Mouse (Mus musculus): ENCODE data around the gene Gm5142.

Gm5142 gene

DNA sequence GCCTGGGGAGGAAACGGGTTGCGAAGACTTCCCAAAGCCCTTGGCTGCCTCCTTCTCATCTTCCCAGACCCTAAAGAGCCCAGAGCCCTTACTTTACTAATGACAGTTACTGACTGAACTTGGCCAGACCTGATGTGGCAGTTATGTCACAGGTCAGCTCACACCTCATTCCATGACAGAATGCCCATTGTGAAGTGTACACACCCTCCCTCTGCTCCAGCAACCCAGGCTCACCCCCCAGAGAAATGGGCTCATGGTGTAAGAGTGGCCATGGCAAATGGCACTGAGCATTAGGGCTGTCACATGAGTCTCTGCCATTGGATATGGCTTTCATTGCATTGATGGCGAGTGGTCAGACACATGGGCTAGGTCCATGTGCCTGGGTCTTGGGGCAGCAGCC, at the start of gene Gm5142:
TSS of gene Gm5142 (minus strand) at position 101 of the 400 bp plus-strand sequence.
- no peak for DNase-seq (ENCODE audit: low spot score in 2 of 2)

GRCm38 (mm10) chr14:59226240-59226639, 47.7 kb upstream of the Gm5142 start:
- no peak for DNase-seq (ENCODE audit: low spot score in 2 of 2)

- no peak for DNase-seq (ENCODE audit: low spot score in 2 of 2)
Observed at GRCm38 (mm10) chr14:59219241-59219640, 40.7 kb upstream of the Gm5142 start.

DNA sequence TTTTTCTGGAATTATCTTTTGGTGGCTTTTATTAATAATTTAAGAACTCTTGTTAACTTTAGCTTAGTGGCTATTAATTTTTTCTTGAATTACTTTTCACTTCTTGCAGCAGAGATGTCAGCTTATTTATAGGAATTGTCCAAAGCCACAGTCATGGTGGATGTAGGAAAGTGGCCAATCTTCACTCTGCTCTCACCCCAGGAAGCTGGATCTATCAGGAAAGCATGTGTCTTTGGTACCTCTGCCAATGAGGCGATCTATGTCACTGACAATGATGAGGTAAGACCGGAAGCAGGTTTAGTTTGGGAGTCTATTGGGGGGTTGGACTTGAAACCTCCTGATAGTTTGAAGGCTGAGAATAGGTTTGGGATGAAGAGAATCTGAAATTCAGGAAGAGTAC, 31.3 kb upstream of the Gm5142 start:
- no peak for DNase-seq (ENCODE audit: low spot score in 2 of 2)

DNA sequence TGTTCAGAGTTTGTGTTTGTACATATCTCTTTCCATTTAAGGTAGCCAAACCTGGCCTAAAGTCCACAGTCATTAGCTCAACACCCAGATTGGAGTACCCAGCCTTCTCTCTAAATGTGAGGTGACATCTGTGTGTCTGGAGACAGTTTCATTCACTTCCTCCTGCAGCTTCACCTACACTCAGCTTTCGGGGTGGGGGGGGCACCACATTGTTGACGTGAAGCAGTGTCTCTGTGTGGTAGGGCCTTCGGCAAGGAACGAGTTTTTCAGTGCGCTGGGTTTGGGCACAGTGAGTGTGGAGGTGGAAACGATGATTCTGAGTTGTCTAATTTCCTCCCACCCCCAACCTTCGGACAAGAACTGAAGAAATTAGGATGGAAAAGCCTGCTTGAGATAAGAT, 30.5 kb upstream of the Gm5142 start:
- no peak for DNase-seq (ENCODE audit: low spot score in 2 of 2)

- DNase-seq (ENCODE audit: low spot score in 2 of 2): no peak
Observed at GRCm38 (mm10) chr14:59205976-59206583, 27.5 kb upstream of the Gm5142 start.

GRCm38 (mm10) chr14:59205461-59205860, 26.9 kb upstream of the Gm5142 start:
- DNase-seq (ENCODE audit: low spot score in 2 of 2): no peak

DNA sequence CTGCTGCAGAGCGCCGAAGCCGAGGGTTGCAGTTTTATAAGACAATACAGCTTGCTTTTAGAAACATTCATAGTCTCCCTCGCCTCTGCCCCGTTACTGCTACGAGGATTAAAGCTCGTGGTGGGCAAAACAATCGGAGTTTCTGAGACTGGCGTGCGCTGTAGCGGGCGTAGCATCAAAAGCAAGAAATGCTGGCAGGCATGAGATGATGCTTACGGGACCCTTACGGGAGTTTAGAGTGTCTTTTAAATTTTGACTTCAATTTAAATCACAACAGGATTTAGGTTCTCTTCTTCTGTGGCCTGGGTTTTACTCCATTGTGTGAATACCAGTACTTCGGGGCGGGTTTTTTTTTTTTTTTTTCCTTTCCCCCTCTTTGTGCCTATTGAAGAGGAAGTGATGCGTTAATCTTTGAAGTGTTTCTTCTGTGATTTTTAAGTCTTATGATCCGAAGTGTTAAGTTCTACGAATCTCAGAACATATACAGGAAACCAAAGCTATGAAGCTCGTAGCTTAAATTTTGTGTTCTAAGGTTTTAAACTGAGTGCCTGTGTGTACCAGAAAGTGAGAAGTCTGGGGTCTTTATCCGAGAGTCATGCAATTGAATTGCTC, 23.2 kb upstream of the Gm5142 start:
- no peak for DNase-seq (ENCODE audit: low spot score in 2 of 2)

DNA sequence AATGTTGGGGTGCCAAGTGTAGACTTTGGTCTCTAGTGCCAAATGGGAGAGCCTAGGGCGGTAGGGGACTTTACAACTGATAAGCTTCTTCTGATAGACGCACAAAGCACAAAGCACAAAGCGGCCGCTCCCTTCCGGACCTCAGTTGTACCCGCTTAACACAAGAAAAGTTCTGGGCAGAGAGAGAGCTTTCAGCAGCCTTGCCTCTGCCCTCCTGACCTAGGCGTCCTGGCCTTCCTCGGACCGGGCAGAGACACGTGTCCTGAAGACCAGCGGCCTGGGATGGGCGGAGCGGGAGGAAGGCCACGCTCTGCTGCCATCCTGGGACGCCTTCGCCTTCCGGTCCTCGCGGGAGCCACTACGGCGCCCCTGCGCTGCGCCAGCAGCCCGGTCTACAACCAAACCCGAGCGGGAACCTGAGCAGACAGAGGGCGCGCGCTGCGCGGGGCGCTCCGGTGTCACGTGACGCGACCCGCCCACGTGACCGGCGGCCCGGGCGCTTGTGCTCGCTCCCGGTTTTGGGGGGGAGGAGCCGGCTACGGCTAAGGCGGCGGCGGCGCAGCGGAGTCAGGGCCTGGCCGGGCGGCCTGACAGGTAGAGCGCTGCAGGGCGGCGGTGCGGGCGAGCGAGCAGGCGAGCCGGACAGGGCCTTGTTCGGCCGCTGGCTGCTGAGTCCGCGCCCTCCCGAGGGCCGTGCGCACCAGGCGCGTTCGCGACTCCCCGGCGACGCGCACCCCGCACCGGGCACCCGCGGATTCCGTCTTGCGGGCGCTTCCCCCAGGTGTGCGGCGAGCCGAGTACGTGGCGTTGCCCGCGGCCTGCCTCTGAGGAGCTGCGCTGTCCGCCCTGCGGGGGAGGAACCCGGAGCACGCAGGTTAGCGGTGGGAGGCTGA, 22.4 kb upstream of the Gm5142 start, which contains the start of gene Rcbtb1:
TSS of gene Rcbtb1 (plus strand) at position 499 of the 893 bp plus-strand sequence.
- DNase-seq (ENCODE audit: low spot score in 2 of 2): peak; percentile 92 to 93

DNA sequence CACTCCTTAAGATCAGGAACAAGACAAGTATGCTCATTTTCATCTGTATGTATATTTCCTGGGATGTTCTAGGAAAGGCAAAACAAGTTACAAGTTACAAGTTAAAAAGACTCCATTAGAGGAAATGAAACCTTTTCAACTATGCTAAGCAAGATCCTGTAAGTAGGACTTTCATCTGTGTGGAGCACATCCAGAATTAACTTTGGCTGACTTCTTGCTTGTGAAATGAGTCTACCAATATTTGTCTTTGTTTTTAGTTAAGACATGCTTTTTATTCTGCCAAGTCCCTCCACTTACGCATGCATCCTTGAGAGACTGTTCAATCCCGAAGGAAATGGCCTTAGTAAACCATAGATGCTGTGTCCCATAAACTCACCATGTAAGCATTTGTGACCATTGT, 7.6 kb upstream of the Gm5142 start:
- no peak for DNase-seq (ENCODE audit: low spot score in 2 of 2)

GRCm38 (mm10) chr14:59185514-59185913, 7.0 kb upstream of the Gm5142 start:
- DNase-seq (ENCODE audit: low spot score in 2 of 2): no peak

DNA sequence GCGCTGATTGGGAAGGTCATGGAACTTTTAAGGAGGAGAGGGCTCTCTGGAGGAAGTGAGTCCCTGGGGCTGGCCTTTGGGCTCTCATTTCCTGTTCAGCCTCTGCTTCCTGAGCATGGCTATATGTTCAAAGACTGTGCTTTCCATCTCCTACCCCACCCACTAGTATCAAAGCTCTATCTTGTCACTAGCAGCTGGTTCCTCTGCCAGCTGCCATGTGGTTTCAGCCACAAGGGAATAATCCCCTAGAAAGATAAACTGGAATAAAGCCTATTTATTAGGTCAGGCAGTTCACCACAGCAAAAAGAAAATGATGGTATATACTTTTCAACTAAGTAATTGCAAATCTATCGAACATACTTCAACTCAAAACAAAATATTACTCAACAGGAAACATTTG, 4.2 kb upstream of the Gm5142 start:
- DNase-seq (ENCODE audit: low spot score in 2 of 2): no peak

GRCm38 (mm10) chr14:59157016-59157698, 21.4 kb downstream of the Gm5142 start:
- no peak for DNase-seq (ENCODE audit: low spot score in 2 of 2)

DNA sequence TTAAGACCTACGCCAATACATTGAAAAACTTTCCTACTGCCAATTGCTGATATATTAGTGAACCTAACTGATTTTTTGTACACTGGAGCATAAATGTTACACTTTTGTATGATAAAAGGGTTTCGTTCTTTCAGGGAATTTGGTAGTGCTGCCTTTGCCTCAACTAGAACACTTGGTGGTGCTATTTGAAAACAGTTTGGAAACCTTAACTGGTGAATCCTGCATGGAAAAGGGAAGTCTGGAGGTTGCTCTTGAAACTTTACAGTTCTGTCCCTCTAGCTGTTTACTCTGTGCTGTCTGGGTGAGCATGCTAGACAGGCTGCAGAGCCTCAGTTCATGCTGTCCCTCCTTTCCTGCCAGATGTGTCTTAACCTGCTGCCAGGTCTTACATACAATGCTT, 23.0 kb downstream of the Gm5142 start:
- no peak for DNase-seq (ENCODE audit: low spot score in 2 of 2)

- no peak for DNase-seq (ENCODE audit: low spot score in 2 of 2)
Observed at GRCm38 (mm10) chr14:59142793-59143192, 35.8 kb downstream of the Gm5142 start, which contains the start of gene 1700129C05Rik. Gene 1700129C05Rik (minus strand): TSS chr14:59142893.

DNA sequence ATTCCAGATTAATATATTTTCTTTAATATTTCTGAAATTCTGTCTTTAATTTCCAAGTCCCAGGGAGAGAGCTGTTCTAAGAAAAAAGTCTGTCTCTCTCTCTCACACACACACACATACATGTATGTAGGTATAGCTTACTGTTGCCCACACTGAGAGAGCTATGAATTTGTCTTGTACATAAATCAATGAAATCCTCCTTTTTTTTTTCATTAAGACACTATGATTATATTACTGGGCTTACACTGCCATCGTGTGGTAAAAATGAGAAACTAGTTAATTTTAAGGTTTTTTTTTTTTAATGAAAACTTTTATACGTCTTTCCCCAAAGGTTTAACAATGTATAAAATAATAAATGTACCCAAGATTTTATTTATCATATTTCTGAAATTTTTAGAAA, 64.3 kb downstream of the Gm5142 start:
- DNase-seq (ENCODE audit: low spot score in 2 of 2): no peak

All from spleen, postnatal 36 days (tissue).